Mouse (Mus musculus) thymus, postnatal 36 days (tissue): ENCODE data around the gene Brpf3.
"Not testable (repeated sequence)": the region's sequence is repeated elsewhere in the genome, so short reads cannot be mapped to it uniquely, and the experiment has no call there.

Source experiments
- DNase-seq, 2 experiments: peaks; one replicate each; pipeline ENCODE4 v3.0.0; 2022; ENCODE audit warnings: mixed read lengths in 2 of 2

Gene Brpf3

DNA sequence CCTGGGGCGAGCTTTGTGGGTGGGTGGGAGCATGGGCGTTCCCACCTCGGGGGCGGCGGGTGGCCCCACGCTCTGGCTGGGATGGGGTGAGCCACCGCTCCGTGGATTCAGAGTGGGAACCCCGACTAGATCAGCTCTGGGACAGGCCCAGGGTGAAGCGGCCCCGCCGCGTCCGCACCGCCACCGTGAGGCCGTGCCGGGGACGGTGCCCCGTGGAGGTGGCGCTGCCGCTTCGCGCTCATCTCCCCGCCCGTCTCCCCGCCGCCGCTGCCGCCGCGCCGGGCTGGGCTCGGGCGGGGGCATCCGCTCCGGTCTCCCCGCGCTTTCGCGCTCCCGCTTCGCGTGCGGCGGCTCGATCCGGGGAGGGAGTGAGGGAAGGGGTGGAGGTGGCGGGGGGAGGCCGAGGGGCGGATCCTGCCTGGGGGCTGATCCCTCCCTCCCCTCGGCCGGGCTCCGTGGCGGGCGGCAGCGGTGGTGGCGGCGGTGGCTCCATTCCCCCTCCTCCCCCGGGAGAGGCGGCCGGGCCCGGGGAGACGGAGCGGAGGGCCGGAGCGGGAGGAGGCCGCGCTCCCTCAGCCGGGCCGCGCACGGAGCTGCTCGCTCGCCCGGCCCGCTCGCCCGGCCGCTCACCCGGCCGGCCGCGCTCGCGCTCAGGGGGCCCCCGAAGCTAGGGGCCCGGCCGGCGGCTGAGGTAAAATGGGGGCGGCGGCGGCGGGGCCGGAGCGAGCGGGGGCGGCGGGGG lies at the start of gene Brpf3:
Gene Brpf3, plus strand, starts transcription at position 420 of the 742 bp plus-strand sequence.
- DNase-seq: peak; percentile 81 to 87

DNA sequence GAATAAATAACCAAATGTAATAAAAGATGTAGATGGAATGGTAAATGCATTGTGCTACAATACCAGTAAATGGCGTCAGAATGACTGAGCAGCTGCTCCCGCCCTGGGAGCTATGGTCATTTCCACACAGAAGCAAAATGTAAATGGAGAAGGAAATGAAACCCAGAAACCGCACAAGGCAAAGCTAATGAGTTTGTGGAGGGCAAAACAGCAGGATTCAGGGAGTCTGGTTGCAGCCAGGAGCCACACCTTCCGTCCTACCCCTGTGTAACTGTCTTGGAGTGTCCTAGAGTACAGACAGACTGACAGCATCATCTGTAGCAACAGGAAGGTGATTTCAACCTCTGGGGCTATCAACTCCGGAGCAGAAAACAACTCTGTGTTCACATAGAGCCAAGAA lies 44.4 kb upstream of the Brpf3 start:
- no peak for DNase-seq

DNA sequence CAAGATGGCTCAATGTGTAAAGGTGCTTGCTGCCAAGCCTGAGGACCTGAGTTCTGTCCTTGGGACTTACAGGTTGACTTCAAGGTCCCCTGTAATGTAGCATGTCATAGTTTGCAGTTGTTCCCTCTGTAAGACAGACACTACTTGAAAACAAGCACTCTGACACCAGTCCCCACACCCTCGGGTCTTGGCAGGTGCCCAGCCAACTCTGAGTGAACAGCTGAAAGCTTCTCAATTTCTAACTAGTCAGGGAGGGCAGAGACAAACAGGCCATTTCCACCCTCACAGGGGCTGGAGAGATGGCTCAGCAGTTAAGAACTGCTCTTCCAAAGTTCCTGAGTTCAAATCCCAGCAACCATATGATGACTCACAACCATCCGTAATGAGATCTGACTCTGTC lies 43.4 kb upstream of the Brpf3 start:
- DNase-seq: no peak

DNA sequence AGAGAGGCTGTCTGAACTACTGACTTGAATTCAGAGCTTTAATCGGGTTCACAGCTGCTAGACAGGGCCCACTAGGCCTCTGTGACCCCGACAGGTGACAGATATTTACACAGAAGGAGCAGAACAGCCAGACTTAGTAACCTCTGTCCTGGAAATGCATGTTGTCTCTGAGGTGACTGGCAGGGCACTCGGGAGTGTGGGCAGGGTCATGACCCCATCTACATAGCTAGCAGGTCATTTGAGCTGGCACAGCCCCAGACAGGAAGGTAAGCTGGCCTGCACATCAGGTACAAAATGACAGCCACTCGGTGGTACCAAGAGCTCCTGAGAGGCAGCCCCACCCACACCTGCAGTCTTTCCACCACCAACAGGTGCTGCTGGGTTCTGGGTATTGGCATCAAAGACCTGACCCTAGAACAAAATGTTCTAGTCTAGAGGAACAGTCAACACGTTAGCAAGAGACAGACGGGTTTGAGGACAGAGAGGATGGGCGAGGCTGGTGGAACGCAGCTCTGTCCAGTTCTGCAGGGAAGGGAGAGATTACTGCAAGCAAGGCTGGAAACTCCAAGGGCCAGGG lies 40.1 kb upstream of the Brpf3 start:
- DNase-seq: no peak

DNA sequence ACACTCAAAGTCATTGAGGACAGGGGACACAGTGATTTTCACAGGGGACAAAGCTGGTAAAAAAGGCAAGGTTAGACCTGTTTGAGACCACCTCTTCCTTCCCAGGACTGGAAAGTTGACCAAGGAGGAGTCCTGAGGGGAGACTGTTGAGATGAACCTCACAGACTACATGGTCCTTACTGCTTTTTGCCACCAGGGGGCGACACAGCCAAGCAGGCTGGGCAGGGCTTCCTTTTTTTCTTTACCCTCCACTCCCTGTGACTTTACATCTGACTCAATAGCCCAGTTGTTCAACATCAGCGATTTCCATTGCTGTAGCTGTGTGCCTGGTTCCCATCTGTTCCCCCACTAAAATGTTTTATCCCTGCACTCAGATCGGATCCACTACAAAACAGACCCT lies 39.0 kb upstream of the Brpf3 start:
- peak; percentile 70 to 75 for DNase-seq

DNA sequence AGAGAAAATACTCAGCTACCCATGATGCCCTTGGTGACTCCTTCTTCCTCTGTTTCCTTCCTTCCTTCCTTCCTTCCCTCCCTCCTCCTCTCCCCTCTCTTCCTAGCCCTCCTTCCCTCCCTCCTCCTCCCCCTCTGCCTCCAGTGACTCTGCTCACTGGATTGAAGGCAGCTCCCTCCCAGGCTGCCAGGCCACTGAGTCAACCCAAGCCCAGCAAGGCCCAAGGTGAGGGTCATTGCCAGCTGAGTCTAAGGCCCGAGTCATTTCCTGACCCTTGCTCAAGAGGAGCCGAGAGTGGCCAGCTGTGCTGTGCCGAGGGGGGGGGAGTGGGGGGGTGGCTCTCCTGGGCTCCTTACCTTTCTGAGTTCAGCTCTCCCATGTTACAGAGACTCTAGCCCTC lies 34.7 kb upstream of the Brpf3 start:
- DNase-seq: no peak

DNA sequence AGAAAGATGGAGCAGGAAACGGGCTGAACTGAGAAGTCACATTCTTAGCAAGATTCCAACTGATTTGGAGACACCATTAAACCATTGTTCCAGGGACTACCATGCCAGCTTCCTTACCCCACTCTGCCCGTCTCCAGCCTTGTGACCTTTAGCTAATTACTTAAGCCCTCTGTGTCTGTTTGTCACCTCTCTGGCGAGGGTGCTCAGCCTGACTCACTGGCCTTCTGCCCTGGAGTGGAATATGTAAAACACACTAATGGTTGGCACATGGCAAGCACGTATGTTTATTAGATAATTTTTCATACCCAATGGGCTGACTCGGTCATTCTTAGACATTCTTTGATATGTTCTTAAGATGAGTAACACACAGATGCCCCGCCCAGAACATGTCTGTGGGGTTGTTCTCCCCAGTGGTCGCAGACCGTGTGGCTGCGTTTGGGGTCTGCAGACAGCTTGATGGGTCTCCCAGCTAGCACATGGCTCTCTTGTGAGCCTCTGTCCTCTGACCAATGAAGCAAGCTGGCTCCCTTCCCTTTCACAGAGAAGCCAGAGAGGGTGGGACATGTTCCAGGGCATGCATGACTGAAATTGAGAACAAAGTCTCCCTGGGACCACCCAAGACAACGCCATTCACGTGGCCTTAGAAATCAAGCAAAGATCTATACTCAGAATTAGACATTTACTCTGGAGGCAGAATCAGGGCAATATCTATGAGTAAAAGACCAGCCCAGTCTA lies 33.9 kb upstream of the Brpf3 start:
- DNase-seq: no peak

DNA sequence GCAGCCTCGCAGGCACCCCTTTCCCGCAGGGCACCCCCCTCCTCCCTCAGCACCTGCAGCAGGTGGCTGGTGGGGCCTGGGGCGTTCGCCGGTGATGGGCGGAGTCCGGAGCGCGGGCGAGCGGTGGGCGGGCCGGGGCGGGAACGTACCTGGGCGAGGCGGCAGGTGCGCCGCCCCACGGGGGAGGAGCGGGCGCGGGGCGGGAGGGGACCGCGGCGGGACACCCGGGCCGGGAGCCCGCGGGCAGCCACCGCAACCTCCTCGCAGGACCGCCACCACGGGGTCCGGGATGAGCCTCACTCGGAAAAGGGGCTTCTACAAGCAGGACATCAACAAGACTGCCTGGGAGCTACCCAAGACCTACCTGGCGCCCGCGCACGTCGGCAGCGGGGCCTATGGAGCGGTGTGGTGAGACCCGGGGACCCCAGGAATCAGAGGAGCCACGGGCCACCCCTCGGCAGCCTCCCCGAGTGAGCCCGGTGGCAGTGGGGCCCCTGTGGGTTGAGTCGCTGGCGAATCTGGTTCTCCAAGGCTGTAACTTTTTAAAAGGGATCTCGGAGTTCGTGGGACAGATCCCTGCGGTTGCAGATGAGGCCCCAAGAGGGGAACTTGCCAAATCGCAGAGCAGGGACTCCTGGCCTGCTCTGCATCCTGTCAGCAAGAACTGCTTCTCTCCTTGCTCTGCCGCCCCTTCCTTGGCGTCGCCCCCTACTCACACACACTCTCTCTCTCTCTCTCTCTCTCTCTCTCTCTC lies 31.6 kb upstream of the Brpf3 start, which contains the start of gene Mapk13:
Gene Mapk13, plus strand, starts transcription at position 177 of the 754 bp plus-strand sequence.
- DNase-seq: peak in 1 of 2 experiments; percentile 8

DNA sequence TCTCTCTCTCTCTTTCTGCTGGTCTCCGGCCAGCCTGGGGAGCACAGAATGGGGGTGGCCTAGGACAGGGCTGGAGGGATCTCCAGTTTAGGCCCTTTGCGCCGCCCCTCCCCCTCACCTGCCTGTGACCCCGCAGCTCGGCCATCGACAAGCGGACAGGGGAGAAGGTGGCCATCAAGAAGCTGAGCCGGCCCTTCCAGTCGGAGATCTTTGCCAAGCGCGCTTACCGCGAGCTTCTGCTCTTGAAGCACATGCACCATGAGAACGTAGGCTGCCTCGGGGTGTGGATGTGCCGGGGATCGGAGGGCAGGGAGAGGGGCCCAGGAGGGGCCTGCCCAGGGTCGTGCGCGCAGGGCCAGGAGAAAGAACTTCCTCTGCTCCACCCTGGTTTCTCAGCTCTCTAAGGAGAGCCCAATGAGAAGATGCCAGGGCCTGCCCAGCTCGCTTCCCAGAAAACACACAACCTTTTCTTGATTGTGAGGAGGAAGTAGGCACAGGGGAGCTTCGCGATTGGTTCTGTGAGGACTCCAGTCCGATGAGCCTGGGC lies 30.9 kb upstream of the Brpf3 start:
- no peak for DNase-seq

DNA sequence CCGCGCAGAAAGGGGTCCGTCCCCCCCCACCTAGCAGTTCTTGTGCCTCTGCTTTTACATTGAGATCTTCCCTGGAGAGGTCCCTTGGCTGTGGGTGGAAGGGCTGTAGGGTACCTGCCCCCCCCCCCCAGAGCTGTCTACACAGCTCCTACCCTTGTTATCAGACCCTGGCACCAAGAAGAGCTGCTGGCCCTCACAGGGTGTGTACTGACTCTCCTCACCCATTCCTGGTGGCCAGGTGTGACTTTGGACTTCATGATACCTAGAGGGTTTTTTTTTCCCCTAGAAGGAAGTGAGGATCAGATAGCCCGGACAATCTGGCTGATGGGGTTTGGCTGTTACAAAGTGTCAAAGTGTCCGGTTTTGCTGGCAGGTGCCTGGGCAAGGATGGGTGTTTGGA lies 29.6 kb upstream of the Brpf3 start:
- DNase-seq: no peak

DNA sequence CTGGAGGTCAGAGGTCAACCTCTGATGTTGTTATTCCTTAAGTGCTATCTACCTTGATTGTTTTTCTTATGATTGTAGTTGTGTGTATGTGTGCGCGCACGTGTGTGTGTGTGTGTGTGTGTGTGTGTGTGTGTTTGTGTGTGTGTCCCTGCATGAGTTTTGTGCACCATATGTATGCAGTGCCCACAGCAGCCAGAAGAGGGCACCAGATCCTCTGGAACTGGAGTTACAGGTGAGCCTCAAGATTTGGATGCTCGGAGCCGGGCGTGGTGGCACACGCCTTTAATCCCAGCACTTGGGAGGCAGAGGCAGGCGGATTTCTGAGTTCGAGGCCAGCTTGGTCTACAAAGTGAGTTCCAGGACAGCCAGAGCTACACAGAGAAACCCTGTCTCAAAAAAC lies 26.6 kb upstream of the Brpf3 start:
- DNase-seq: not testable (repeated sequence)

DNA sequence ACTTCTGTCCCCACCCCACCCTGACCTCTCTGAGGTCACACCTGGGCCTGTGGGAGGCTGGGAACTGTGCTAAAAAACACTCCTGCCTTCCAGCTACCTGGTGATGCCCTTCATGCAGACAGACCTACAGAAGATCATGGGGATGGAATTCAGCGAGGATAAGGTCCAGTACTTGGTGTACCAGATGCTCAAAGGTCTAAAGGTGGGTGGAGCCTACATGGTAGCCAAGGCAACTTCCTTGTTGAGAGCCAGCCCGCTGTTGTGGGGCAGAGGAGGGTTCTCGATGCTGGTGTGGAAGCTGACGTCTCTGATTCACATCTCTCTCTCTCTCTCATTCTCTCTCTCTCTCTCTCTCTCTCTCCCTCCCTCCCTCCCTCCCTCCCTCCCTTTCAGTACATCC lies 25.7 kb upstream of the Brpf3 start:
- DNase-seq: no peak

DNA sequence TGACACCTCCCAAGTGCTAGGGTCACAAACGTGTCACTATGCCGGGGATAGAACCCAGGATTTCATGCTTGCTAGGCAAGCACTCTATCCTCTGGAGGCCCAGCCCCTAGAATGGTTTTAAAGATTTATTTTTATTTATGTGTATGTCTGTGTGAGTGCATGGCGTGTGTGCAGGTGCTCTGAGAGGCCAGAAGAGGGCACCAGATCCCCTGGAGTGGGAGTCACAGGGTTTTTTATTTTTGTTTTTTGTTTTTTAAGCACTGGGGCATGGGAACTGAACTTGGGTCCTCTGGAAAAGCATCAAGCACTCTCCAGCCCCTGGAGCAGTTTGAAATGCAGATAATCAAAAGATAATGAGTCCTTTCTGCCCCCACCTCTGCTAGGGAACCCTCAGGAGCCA lies 24.1 kb upstream of the Brpf3 start:
- no peak for DNase-seq

DNA sequence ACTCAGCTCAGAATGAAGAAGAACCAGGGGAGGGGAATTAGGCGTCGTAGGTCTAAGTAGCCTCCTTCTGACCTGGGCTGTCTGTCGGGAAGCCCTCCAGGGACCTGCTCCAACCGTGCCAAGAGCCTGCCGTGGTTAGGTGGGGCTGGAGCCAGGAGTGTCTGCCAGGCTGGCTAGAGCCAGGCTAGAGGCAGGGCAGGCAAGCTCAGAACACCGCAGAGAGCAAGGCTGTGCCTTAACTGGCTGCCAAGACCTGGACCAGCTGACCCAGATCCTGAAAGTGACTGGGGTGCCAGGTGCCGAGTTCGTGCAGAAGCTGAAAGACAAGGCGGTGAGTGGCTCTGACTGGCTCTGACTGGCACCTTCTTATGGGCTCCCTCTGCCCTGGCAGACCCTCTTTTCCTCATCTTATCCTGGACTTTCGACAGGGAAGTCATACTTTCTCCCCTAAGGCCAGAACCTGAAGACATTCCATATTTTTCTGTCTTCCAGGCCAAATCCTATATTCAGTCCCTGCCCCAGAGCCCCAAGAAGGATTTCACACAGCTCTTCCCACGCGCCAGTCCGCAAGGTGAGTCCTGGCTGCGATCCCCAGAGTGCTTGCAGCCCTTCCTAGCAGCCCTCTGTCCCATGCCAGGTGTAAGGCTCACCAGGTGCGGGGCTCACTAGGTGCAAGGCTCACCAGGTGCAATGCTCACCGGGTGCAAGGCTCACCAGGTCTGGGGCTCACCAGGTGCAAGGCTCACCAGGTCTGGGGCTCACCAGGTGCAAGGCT lies 23.5 kb upstream of the Brpf3 start:
- DNase-seq: no peak

DNA sequence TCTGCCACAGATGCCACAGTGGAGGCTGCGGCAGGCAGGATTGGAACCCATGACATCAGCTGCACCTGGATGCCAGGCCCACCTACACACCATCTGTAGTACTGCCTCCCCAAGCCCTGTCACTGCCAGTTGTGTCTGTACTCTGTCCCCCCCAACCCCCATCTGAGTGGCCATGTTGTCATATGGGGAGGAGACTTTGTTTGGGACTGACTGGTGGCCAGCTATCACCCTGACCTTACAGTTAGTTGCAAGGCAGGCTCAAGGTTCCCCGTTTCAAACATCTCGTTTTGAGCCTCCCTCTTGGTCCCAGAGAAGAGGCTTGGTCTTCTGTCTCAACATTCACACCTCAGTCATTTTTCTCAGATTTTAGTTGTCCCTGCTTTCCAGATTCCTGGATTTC lies 21.2 kb upstream of the Brpf3 start:
- no peak for DNase-seq

DNA sequence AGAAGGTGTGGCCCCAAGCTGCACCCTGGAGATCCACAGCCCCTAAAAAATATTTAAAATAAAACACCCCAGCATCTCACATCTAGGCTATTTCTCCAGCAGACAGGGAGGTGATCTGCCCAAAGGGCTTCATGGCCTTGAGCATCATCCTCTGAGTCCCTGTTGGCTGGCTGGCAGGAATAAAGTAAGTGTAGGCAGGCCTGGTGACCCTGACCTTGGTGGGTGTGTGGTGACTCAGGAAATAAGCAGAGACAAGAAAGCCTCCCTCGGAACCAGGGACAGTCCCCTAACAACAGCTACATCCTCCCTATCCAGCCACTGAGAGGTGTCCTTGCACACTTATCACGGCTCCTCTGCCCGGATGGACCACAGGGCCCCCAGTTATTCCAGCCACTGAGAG lies 20.1 kb upstream of the Brpf3 start:
- DNase-seq: no peak

DNA sequence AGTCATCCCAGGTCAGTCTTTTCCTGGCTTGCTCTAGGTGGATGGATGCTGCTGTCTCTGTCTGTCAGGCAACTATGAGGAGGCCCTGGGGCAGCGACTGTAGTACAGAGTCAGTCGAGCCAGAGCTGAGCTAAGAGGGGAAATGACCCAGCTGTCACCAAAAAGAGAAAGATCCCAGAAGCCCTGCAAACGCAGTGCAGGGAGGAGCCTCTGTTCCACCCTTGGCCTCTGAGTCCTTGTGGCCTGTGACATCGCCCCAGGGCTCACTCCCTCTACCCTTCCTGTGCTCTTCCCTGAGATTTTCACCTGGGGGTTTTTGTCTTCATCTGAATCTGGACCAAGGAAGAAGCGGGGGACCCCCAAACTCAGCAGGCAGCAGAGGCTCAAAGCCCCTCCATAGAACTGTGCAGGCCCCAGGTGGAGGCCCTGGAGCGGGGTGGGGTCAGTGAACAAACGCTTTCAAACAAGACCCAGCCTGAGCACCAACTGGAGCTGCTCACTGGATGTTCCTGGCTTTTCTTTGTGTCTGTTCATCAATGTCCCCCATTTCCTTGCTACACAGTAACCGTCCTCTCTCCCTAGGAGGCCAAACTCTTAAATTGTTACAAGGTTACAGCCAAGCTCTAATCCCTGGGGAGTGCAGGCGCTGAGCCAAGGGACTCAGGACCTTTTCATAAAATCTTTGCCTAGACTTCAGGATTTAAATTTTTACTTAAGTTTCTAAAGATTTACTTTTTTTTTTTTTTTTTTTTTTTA lies 19.4 kb upstream of the Brpf3 start:
- no peak for DNase-seq

DNA sequence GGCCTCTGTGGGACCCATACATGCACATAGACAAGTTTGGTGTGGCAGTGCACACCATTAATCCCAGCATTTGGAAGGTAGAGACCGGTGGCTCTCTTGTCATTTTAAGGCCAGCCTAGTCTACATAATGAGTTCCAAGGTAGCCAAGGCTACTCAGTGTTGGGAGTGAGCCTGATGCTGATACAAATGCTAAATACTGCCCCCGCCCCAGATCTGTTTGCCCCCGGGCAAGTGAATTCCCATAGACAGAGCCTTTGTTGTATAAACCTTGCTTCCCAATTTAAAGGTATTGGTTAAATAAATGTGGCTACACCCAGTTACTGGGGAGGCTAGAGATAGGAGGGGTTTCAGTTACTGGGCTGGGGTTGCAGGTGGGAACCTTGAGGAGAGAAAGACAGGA lies 15.9 kb upstream of the Brpf3 start:
- no peak for DNase-seq

DNA sequence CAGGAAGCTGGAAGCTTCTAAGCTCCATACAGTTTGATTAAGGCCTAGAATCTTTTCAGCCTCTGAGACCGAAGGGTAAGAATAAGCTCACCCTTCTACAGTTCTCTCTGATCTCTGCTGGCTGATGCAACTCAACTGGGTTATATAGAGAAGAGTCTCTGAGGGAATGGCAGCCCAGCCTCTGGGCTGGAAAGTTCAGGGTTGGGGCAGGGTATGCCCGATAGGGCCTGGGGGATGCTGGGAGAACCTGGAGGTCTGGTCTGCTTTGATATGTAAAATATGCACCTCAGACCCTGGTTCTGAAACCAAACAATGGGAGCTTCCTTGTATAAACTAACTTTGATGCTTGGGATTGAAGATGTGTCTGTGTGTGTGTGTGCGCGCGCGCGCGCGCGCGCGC lies 13.4 kb upstream of the Brpf3 start:
- DNase-seq: no peak

DNA sequence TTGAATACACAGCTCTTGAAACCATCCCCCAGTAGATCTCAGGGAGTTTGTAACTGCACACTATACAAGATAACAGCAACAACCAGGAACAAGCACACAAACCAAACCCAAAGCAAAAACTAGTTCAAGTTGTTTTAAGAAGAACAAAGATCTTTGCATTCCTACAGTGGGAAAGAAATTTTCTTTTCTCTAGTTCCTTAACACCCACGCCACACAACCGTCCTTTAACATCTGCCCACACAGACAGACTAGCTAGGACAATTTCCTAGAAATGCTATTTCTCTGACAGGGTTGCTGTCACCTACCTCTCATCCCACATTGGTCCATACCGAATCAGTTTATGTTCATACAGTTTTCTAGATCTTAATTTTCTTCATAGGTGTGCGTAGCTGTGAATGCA lies 3.9 kb upstream of the Brpf3 start:
- DNase-seq: no peak
